Mouse (Mus musculus) erythroblast, adult 5-6 weeks (primary cell): ENCODE data around the gene Morn4. TPM values are rescaled to one million over a fixed set of nuclear protein-coding genes. Genes with fewer than 3 reads are reported as not detected.

Source experiments
- ATAC-seq: replicated peaks from 2 replicates; pipeline ENCODE4 v1.8.0; 2016; ENCODE audit warnings: moderate number of reproducible peaks, mild to moderate bottlenecking, moderate TSS enrichment, inconsistent platforms; ENCODE audit not compliant: poor library complexity, low FRiP score, severe bottlenecking
- total RNA-seq, 2 experiments: library from RNA; stranded (forward) in 1 of 2; stranded (reverse) in 1 of 2; fragments of 150-400 nt in 1 of 2; fragments of 200-764, 138-1000 nt in 1 of 2; gene quantifications; 2 replicates each; pipeline versions ENCODE4 v1.2.3 to v1.2.4; 2015 to 2017; ENCODE audit warnings: low replicate concordance in 2 of 2

Morn4 gene
- not detected in 2 replicates for total RNA-seq (2015; ENCODE audit: low replicate concordance)
- total RNA-seq (2017; ENCODE audit: low replicate concordance): not detected in 2 replicates

DNA sequence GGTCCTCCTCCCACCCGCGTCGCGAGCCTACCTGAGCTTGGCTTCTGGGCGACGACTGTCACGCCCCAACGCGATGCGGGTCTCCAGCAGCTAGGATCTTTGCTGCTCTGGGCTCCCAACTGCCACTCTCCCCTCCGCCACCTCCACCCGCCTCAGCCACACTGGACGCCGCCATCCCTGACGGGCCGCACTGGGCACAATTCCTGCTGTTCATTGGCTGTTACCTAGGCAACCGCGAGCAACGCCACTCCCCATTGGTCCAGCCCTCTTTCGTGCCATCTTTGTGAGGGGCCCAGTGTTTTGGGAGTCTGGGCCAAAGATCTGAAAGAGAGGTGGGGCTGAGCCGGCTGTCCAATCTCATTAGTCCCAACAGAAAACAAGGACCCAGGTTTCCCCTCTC is at the start of gene Morn4:
Gene Morn4, minus strand, starts transcription at position 192 of the 400 bp plus-strand sequence.
- ATAC-seq: no peak

DNA sequence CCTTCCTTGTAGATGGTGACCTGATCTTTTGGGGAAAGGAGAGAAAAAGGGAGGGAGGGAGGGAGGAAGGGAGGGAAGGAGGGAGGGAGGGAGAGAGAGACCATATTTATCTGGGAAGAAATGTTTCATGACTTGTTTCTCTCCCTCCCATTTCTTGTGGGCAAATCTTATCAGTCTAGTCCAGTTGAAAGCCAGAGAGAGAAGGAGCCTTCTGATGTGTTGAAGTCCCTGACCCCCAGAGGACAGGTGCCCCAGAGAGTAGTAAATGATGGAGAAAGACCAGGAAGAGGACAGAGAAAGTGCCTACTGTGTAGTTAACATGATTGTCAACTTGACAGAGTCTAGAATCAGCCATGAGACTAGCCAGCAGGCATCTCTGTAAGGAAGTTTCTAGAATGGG is 48.9 kb upstream of the Morn4 start:
- ATAC-seq: no peak

DNA sequence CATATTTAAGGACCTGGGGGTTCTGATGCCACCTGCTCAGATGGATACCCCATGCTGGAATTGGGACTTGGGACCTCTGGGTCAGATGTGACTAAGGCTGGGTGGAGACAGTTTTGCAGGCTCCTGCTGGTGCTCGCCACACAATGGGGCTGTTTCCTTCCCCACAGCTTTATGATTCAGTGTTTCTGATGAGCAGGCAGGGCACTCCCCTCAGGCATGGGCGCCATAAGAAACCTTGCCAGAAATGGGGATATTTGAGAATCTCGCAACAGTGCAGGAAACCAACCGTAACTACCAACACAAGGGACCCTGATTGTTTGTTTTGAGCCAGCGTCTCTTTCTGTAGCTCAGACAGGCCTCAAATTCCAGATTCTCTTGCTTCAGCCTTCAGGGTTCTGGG is 44.9 kb upstream of the Morn4 start:
- ATAC-seq: no peak

DNA sequence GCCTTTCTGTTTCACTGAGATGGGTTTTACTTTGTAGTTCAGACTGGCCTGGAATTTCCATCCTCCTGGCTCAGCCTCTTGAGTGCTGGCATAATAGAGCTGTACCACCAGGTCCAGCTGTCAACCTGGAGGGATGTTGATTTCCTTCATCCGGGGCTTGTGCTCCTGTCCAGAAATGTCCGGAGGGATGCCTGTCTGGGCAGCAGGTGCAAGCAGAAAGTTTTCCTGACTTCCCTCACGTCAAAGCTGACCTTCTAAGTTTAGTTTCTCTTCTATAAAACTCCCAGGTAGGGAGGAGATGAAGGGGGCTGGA is 44.1 kb upstream of the Morn4 start:
- ATAC-seq: no peak

DNA sequence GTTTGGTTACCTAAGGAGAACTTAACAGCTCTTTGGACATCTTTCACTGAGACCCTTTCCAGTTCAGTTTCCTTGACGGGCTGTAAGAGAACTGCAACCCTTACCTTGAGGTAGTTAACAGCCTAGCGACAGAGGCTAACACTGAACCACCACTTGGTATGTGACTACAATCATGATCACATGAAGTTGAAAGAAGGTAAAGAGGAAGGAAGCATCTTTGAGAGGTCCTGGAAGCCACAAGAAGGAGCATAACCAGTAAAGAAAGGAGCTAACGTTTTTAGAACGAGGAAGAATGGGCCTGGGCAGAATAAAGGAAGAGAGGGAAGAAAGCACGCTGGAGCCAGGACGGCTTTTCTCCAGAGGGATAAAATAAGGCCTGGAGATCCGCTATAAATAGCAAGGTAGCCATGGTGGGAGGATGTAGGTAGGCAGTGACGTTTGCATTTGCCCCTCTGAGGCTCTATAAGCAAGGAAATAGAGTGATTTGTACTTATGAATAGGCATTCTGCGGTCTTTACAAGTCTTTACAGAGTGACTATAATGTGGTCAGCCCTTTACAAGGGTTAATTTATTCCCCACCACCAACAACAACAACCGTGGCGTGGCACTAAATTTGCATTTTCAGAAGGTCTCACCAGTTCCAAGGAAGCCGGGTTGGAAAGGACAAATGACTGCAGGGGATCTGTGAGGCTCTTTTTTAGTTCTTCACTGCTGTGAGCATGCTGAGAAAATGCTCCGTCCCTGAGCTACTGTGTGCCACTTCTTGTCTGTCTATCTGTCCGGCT is 43.5 kb upstream of the Morn4 start:
- ATAC-seq: no peak

DNA sequence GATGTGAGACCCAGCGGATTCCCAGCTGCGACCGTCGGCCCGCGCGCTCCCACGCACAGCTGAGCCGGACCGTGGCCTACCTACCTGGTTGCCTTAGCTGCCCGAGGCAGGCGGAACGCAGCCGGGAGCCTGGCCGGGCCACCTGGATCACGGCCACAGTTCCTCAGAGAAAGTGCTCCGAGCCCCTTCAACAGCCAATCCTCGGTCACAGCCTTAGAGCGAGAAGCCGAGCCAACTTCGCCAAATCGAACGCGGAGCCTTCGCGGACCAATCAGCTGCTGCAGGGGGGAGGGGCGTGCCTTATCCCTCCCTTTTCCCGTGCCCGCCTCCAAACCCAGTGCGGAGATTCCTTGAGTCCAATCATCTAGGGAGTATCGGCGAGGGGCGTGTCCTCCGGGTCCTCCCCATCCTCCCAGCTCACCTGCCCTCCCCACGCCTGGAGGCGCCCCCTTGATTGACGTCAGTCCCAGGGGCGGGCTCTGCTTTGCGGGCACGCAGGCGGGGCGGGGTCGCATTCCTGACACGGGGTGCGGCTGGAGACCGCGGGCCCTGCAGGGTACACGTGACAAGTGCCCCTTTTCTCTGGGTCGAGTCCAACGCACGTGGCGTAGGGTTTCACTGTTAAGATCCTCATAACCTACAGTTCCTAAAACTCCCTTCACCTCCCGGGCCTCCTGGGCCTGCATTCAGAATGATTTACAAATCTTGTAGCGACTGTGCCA is 42.8 kb upstream of the Morn4 start, which contains the start of gene Avpi1:
Gene Avpi1, minus strand, starts transcription at position 273 of the 722 bp plus-strand sequence.
- peak; percentile 91 for ATAC-seq

DNA sequence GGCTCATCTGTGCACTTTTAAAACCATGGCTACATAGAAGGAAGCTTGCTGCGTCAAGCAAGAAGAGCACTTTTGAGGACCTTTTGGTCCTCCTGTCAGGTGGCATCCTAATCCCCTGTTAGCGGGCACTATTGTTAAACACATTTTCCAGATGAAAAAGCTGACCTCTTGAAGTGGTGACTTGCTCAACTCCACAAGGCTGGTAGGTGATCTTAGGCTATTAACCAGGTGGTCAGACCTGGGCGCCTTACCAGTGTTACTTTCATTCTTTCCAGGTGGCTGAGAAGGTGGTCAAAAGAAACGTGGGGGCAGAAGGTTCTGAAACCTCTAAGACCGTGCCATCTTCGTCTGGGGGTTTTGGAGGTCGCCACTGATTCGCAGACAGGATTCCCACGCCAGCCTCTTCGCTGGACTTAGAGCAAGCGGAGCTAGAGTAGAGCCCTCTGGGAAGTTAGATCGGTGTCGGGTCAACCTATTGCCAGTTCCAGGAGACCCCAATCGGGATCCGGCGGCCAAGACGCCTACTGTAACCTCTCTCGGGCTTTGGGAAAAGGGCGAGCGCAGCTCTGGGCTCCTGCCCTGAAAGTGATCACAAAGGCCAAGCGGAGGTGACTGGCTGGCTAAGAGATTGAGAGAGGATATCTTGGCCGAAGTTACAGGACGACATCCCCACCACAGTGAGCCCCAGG is 42.0 kb upstream of the Morn4 start:
- no peak for ATAC-seq

DNA sequence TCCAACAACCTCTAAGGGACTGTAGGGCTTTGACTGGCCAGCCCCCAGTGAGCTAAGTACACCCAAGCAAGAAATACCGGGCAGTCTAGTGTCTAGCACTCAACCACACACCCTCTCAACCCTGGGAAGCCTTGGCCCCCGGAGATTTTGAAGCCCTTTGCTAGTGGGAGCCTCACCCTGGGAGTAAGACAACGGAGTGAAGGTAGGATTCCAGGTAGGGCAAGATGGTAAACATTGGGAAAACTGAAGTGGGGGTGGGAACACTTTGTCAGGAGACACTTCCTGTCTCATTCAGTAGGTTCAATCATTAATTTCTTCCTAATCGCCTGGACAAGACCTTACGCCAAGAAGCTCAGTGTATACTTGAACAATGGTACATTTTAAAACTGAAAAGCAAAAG is 40.9 kb upstream of the Morn4 start:
- no peak for ATAC-seq

DNA sequence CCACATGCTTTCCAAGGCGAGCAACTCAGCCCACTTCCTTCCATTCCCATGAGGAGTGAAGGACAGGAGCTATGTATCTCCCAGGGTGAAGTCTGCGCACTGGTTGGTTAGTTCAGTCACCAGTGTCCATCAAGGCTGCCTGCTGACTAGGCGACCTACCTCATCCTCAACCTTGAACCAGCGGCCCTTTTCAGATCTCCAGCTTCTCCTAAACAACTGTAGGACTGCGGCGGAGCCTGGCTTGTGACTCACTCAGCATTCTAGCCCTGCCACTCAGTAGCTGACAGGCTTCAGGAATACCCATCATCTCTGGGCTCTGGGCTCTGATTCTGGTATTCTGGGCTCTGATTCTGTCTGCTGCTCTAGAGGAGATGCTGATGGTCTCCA is 40.1 kb upstream of the Morn4 start:
- no peak for ATAC-seq

DNA sequence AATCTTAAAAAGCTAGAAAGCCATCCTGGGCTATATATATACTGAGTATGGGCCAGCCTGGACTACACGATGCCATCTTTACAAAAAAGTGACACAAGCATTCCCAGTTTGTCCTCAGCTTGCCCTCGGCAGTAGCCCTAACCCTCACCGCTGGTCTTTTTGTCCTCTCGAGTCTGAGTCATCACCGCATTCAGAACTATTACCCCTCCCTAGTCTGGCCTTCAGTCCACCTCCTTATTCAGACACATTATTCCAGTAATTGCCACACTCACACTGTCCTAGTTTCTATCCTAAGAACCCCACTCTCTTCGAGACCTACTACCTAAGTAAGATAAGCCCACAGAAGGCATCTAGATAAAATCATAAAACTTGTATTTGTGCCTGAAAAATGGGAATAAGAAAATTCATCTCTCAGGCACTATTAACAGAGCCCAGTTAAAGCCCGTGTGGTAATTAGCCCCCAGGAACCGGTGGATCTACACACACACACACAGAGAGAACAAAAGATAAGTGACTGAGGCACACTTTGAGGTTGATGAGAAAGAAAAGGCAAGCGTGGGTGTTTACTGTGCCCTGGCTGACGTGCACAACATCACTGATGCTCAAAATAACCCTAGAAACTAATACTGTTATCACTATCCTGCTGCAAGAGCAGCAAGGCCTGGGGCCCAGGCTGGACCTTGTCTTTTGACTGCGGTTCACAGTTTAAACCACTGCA is 39.5 kb upstream of the Morn4 start:
- no peak for ATAC-seq

DNA sequence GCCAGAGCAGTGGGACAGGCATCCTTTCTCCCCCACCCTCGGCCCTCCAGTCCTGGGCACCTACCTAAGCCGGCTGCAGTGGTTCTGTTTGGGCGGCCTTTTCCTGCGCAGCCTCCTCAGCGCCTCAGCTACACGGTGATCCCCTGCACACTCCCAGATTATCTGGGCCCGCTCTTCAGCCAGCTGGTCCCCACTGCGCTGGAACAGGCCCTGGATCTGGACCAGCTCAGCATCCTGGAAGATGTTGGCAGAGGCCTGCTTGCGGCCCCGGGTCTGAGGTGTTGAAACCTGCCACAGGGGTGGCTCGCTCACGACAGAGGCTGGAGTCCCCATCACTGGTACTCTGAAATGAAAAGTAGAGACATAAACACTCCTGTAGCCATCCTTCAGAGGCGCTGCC is 38.5 kb upstream of the Morn4 start:
- no peak for ATAC-seq

DNA sequence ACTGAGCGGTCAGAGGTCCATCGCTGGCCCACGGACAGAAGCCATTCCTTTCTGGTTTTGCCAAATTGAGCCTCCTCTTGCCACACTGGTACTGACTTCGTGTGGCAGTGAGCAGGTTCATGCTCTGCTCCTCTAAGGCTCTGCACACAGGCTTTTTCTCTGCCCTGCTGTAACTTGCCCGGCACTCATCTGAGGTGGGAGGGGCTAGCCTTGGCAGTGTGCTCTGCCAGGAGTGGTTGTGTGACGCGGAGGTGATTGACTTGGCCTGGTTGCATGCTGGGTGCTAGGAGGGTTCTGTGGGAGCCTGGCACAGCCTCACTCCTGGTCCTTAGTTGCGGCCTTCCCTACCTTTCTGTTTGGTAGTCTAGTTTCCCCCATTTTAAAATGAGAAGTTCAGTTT is 34.3 kb upstream of the Morn4 start:
- ATAC-seq: no peak

DNA sequence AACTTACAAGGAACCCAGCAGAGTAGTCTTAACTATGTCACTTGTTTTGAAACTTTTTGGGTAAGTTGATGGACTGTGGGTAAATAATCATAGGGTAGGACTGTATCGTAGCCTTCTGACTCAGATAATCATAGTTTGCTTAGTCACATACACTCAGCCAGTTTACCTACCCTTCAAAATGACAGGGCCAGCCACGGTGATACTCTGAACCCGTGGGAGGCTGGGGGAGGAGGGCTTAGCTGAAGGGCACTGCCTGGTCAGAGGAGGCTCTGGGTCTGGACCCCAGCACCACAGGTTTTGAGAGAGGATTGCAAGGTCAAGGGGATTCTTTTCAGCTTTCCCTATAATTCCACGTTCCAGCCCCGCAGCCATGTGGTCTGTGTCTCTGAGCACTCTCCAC is 32.4 kb upstream of the Morn4 start:
- no peak for ATAC-seq

DNA sequence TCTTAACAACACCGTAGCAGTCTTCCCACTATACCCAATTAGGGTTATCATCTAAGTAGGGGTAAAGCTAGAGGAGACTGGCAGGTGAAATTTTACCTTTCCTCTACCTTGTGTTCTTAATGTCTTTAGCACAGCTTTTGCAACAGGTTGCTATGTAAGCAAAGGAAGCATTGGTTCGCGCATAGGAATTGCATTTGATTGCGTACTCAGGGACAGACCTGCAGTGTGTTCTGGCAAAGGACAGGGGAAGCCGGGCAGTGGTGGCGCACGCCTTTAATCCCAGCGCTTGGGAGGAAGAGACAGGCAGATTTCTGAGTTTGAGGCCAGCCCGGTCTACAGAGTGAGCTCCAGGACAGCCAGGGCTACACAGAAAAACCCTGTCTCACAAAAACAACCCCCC is 32.0 kb upstream of the Morn4 start:
- no peak for ATAC-seq

DNA sequence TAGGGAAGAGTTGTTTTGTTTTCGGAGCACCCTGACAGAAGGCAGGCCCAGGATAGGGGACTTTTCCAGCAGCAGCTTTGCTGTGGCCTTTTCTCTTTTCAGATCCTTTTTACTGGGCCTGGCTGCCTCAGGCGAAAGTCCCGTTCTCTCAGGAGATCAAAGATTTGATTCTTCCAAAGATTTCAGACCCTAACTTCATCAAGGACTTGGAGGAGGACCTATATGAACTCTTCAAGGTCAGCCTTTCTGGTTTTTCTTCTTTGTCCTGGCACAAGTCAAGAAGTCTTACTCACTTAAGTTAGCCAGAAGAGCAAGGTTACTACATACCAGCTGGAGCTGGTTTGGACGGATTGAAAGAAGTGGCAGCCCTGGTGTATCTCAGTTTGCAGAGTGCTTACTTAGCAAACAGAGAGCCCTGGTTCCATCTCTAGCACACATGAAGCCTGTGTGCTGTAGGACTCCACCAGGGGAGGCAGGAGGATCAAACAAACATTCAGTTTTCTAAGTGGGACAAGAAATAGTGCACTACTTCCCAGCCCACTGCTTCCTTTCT is 29.7 kb upstream of the Morn4 start:
- ATAC-seq: no peak

DNA sequence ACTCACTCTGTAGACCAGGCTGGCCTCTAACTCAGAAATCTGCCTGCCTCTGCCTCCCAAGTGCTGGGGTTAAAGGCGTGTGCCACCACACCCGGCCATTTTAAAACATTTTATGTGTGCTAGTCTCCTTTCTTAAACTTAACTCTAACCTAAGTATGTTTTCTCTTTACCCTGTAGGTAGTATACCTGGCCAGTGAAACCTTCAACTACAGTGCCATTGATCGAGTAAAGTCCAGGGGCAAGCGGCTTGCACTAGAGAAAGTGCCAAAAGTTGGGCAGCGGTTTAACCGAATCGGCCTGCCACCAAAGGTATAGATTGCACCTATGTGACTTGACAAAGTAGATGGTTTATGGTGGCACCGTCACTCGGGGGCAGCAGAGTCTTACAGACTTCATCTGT is 18.5 kb upstream of the Morn4 start:
- no peak for ATAC-seq

DNA sequence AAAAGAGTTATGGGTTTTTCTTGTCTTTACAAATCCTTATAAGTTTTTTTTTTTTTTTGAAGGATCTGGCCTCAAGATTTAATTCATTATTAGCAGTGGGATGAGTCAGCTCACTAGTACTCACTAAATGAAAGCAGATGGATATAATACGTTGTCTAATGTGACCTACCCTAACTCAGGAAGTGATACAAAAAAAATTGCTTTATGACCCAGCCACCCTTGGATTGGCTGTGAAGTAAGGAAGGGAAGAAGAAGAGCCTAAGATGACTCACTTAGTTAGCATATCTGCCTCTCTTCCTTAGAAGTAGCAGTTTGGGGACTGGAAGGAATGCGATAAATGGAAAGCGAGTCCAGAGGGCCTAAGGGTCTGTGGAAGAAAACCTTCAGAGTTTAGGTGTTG is 13.2 kb upstream of the Morn4 start:
- no peak for ATAC-seq

DNA sequence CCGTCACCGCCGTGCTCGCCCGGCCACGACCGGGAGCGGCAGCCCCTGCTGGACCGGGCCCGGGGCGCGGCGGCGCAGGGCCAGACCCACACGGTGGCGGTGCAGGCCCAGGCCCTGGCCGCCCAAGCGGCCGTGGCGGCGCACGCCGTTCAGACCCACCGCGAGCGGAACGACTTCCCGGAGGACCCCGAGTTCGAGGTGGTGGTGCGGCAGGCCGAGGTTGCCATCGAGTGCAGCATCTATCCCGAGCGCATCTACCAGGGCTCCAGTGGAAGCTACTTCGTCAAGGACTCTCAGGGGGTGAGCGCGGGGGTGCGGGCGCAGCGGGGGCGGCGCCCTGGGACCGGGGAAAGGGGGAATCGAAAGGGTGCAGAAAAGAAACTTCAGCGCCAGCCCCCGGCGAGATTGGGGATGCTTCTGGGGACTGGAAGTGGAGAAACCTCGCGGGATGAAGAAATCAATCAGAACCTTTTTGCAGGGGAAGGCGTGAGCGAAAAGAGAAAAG is 4.5 kb upstream of the Morn4 start:
- ATAC-seq: 0 out of 2 replicates have a peak, but pooled peaks have one; percentile 3

DNA sequence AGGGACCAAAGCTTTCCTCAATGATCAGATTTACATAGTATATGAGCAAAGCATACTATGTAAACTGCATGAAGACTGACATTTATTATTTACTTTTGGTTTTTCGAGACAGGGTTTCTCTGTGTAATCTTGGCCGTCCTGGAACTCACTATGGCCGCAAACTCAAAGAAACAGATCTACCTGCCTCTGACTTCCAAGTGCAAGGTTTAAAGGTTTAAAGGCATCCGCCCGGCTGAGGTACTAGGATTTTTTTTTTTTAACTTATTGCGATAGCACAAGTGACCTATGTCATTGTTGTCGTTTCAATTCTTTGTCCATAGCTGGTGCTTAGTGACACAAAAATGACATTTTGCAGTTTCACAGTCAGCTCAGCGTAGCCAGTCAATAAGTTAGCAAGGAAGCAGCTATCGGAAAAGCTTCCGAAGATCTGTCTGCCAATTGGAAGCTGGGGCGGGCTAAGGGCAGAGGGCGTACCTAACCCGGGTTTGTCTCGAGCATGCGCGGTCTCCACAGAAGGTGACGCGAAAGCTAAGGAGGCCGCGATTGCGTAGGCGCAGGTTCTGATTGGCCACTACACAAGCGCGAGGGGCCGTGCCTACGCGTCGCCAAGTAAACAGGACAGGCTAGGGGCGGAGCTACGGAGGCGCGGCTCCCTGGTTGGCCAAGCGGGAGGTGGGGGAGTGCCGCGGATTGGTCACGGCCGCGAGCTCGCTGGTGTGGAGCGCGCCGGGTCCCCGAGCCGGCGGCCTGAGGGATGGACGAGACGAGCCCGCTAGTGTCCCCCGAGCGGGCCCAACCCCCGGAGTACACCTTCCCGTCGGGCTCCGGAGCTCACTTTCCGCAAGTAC is 3.8 kb upstream of the Morn4 start, which contains the start of gene Pi4k2a:
Gene Pi4k2a, plus strand, starts transcription at position 723 of the 848 bp plus-strand sequence.
- ATAC-seq: peak; percentile 97
